Mouse (Mus musculus) embryonic facial prominence, embryonic 14.5 days (tissue): ENCODE measurements around the gene Eif2ak3. TPM values are rescaled to one million over a fixed set of nuclear protein-coding genes. Genes with fewer than 3 reads are reported as not detected.
A peak's percentile ranks its signal among the peaks of the same experiment; 100 is the strongest.

Experiments
- ATAC-seq: fragments of 200-750 bp; cut with Nextera tagmentation; 2 replicates; pipeline ENCODE4 v1.8.0; 2017; ENCODE audit warnings: low read depth, moderate number of reproducible peaks, moderate TSS enrichment
- DNase-seq: peaks from one replicate; pipeline ENCODE4 v3.0.0-alpha.2; 2015; ENCODE audit warnings: low spot score
- H3K27ac ChIP-seq: fragments of 300-500 bp; sonication (generic); replicated peaks from 2 replicates; pipeline ENCODE4 v1.5.1; 2014; ENCODE audit warnings: low read depth, mild to moderate bottlenecking, low read length, moderate library complexity
- H3K27me3 ChIP-seq: fragments of 300-500 bp; sonication (generic); replicated peaks from 2 replicates; pipeline ENCODE4 v1.6.1; 2014; ENCODE audit warnings: low read length; ENCODE audit not compliant: control insufficient read depth, insufficient read depth
- H3K36me3 ChIP-seq: fragments of 300-500 bp; sonication (generic); 2 replicates; pipeline ENCODE4 v1.6.1; 2014; ENCODE audit warnings: low read length, mixed read lengths; ENCODE audit not compliant: control insufficient read depth, insufficient read depth
- H3K4me1 ChIP-seq: fragments of 300-500 bp; sonication (generic); 2 replicates; pipeline ENCODE4 v1.6.1; 2014; ENCODE audit warnings: antibody characterized with exemption, low read length; ENCODE audit not compliant: control insufficient read depth, insufficient read depth
- H3K4me2 ChIP-seq: fragments of 300-500 bp; sonication (generic); 2 replicates; pipeline ENCODE4 v1.6.1; 2014; ENCODE audit warnings: low read depth, mild to moderate bottlenecking, low read length, moderate library complexity, mixed read lengths
- H3K4me3 ChIP-seq: fragments of 300-500 bp; sonication (generic); 2 replicates; pipeline ENCODE4 v1.5.1; 2014; ENCODE audit warnings: low read depth, mild to moderate bottlenecking, low read length
- H3K9ac ChIP-seq: fragments of 300-500 bp; sonication (generic); 2 replicates; pipeline ENCODE4 v1.6.1; 2014; ENCODE audit warnings: low read depth, mild to moderate bottlenecking, low read length, moderate library complexity, mixed read lengths
- H3K9me3 ChIP-seq: fragments of 300-500 bp; sonication (generic); 2 replicates; pipeline ENCODE4 v1.6.1; 2016; ENCODE audit warnings: low read length; ENCODE audit not compliant: control insufficient read depth
- WGBS: fragments of 180-500 bp; shearing (Covaris S2); extraction: QIAGEN DNeasy Blood & Tissue Kit; methylation state at CpG from one replicate; pipeline ENCODE4 v1.1.7; 2014; 5-methylcytosine and 5-hydroxymethylcytosine counted together
- polyA plus RNA-seq: library from polyadenylated mRNA; unstranded; fragments of >200 nt; fragmentation: Nextera tagmentation; extraction: Ambion mirVana; gene quantifications from 2 replicates; pipeline ENCODE4 v1.2.1, GENCODE M21; 2014

Gene Eif2ak3
- polyA plus RNA-seq, 1 experiment from 2014 or later: 13.0 TPM

DNA sequence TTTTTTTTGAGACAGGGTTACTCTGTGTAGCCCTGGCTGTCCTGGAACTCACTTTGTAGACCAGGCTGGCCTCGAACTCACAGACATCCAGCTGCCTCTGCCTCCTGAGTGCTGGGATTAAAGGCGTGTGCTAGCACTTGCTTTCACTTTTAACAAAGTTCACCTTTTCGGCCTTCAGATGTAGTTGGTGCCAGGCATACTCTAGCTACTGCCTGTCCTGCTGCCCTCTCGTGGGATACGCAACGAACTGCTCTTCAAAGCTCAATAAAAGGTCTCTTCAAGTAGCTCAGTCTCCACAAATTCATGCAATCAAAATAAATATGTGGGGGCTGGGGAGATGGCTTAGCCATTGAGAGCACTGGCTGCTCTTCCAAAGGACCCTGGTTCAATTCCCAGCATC, 53.9 kb downstream of the Eif2ak3 start:
- peaks cover 76% of the 10 kb centered on the region for H3K36me3 ChIP-seq
- no peak overlapping the region for H3K9ac ChIP-seq
- no peaks in the 10 kb centered on the region for H3K4me1 ChIP-seq
- no peak overlapping the region for H3K4me2 ChIP-seq
- DNase-seq: no peak
- no peak for ATAC-seq
- H3K4me3 ChIP-seq: no peak overlapping the region
- H3K9me3 ChIP-seq: no peaks in the 10 kb centered on the region
- no peaks in the 10 kb centered on the region for H3K27me3 ChIP-seq
- H3K27ac ChIP-seq: no peak overlapping the region
- 76% methylated on average over 6 of the region's 6 CpGs for WGBS

DNA sequence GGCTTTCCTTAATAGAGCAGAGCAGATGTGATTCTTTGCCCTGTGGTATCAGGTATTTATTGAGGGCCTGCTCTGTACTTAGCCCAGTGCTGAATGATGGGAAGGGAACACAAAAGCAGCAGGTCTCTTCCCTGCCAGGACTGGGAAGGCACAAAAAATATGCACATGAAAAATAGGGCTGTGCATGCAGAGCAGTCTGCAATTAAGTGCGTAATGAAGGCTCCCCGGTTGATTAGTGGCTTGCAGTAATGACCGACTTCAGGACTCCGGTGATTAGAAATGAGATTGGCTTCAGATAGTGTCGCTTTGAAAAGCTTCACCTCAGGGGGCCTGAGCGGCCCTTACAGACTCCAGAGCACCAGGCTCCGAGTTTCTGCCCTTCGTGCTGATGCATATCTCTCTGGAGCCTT, 55.3 kb downstream of the Eif2ak3 start:
- ATAC-seq (no peak), DNase-seq (no peak)
- Histone ChIP-seq H3K9ac (no peak overlapping the region), H3K9me3 (no peaks in the 10 kb centered on the region), H3K4me2 (no peak overlapping the region), H3K4me3 (no peak overlapping the region), H3K36me3 (peaks cover 74% of the 10 kb centered on the region), H3K27me3 (no peaks in the 10 kb centered on the region), H3K27ac (no peak overlapping the region), H3K4me1 (no peaks in the 10 kb centered on the region)
- WGBS: 39% methylated on average over 8 of the region's 8 CpGs

DNA sequence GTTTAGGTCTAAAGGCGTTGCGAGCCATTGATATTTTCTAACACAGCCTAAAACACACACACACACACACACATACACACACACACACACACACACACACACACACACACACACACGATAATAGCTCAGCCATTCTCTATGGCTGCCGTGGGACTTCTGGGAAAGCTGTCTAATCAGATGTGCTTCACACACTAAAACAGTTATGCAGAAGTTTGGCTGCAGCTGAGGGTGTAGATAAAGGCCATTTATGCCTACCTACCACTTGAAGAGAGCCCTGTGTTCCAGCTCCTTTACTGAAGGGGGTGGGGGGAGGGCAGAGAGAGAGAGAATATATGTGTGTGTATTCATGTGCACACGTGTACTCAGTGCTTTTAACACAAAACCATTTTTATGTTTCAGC, 59.4 kb downstream of the Eif2ak3 start:
- no peak for ATAC-seq
- Histone ChIP-seq H3K9ac (no peak overlapping the region), H3K4me1 (no peaks in the 10 kb centered on the region), H3K9me3 (no peaks in the 10 kb centered on the region), H3K36me3 (peaks cover 50% of the 10 kb centered on the region), H3K4me2 (no peak overlapping the region), H3K4me3 (no peak overlapping the region), H3K27ac (no peak overlapping the region), H3K27me3 (no peaks in the 10 kb centered on the region)
- WGBS: 88% methylated on average over 5 of the region's 5 CpGs
- no peak for DNase-seq

DNA sequence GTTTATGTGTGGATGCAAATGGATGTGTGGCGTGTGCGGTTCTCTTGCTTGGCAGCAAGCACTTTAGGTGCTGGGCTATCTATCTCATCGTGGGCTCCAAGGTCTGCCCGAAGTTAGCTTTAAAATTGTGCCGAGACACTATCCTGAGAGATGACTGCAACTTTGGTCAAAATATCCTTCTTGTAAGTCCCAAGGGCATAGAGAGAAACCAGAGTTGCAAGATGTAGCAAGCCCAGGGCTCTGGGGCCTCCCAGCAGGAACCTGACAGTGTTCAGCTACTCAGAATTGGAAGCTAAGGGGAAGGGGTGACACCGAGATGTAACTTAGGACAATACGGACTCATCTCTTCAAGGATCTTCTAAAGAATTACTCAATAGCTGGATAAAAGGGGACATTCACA, 65.3 kb downstream of the Eif2ak3 start:
- Histone ChIP-seq H3K4me3 (no peak overlapping the region), H3K4me2 (no peak overlapping the region), H3K9ac (no peak overlapping the region), H3K36me3 (peaks cover 14% of the 10 kb centered on the region), H3K27me3 (no peaks in the 10 kb centered on the region), H3K27ac (no peak overlapping the region), H3K9me3 (no peaks in the 10 kb centered on the region), H3K4me1 (no peaks in the 10 kb centered on the region)
- DNase-seq (no peak), ATAC-seq (no peak)
- 88% methylated on average over 7 of the region's 7 CpGs for WGBS

DNA sequence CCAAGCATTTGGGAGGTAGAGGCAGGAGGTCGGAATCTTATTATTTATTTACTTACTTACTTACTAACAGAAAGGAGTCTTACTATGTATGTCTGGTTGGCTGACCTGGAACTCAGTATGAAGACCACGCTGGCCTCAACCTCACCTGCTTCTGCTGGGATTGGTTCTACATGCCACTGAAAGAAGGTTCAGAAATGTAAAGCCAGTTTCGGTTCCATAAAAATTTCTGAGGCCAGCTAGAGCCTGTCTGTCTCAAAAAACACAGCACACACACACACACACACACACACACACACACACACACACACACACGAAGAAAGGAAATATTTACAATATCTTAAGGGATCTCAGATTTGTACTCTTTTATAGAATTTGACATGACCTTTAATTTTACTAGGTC, 66.0 kb downstream of the Eif2ak3 start:
- no peaks in the 10 kb centered on the region for H3K4me1 ChIP-seq
- H3K9me3 ChIP-seq: no peaks in the 10 kb centered on the region
- H3K9ac ChIP-seq: no peak overlapping the region
- ATAC-seq: no peak
- H3K4me3 ChIP-seq: no peak overlapping the region
- 71% methylated on average over 4 of the region's 4 CpGs for WGBS
- H3K4me2 ChIP-seq: no peak overlapping the region
- no peak for DNase-seq
- H3K27me3 ChIP-seq: no peaks in the 10 kb centered on the region
- peaks cover 11% of the 10 kb centered on the region for H3K36me3 ChIP-seq
- no peak overlapping the region for H3K27ac ChIP-seq

- Histone ChIP-seq H3K4me1 (no peaks in the 10 kb centered on the region), H3K27me3 (no peaks in the 10 kb centered on the region), H3K9me3 (no peaks in the 10 kb centered on the region), H3K9ac (no peak overlapping the region), H3K27ac (no peak overlapping the region), H3K4me2 (peak overlapping the region; percentile 42), H3K4me3 (peak overlapping the region; percentile 11; the same call in 1 of the 2 replicates), H3K36me3 (no peaks in the 10 kb centered on the region)
- peak; percentile 33 for DNase-seq
- WGBS: 9% methylated on average over 20 of the region's 20 CpGs
- peak; percentile 69; the same call in 1 of the 2 replicates for ATAC-seq
Measured at GRCm38 (mm10) chr6:70911668-70912395, 67.5 kb downstream of the Eif2ak3 start.

DNA sequence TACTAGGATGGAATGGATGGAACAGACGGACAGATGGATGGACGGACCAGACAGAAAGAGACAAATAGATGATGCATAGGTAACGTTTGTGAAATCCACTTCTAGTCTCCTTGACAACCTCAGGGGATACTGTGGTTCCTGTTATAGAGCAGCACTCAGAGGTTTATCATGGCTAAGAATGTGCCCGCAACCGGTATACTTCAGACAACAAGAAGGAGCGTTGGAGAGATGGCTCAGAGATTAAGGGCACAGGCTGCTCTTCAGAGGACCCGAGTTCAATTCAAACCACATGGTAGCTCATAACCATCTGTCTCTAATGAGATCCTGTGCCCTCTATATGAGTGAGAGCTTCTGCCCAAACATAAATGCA, 68.1 kb downstream of the Eif2ak3 start:
- H3K4me1 ChIP-seq: no peaks in the 10 kb centered on the region
- H3K4me3 ChIP-seq: no peak overlapping the region
- H3K9me3 ChIP-seq: no peaks in the 10 kb centered on the region
- no peak for ATAC-seq
- H3K27ac ChIP-seq: no peak overlapping the region
- no peaks in the 10 kb centered on the region for H3K36me3 ChIP-seq
- no peak overlapping the region for H3K9ac ChIP-seq
- no peak for DNase-seq
- H3K27me3 ChIP-seq: no peaks in the 10 kb centered on the region
- WGBS: 57% methylated on average over 7 of the region's 7 CpGs
- H3K4me2 ChIP-seq: peak overlapping the region; percentile 42; the same call in 1 of the 2 replicates

DNA sequence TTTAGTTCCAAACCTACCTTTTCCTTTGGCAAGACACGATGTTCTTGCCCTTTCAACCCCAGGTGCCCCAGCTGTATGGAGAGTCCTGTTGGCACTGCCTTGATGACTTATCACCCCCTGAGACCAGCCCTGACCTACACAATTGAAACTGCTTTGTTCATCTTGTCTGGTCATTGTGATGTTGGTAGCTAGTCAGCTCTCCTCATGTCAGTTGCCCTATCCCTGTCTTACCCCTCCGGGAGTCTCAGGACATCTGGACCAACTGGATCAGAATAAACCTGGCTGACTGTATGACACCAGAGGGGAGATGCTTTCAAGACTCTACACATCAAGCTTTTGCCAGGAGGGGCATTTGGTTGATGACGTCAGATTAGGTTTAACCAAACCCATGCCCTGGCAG, 74.5 kb downstream of the Eif2ak3 start, which contains the start of gene Tex37:
Tex37 (minus strand) TSS at position 101 of the 400 bp plus-strand sequence.
- Histone ChIP-seq H3K27me3 (no peaks in the 10 kb centered on the region), H3K27ac (no peak within 1 kb of the TSS), H3K4me1 (peaks cover 9% of the 10 kb centered on the region; the same call in 1 of the 2 replicates), H3K4me3 (no peak within 1 kb of the TSS), H3K9me3 (no peaks in the 10 kb centered on the region), H3K9ac (no peak within 1 kb of the TSS), H3K4me2 (no peak within 1 kb of the TSS), H3K36me3 (no peaks in the 10 kb centered on the region)
- 87% methylated on average over 3 of the region's 3 CpGs for WGBS
- ATAC-seq (no peak), DNase-seq (no peak)
